Mouse (Mus musculus) ES-E14 (cell line): Measurements from ENCODE around the gene Kcnd3. TPM values are rescaled to one million over a fixed set of nuclear protein-coding genes. Genes with fewer than 3 reads are reported as not detected.
A peak's percentile ranks its signal among the peaks of the same experiment; 100 is the strongest.

ENCODE experiments used
- DNase-seq: peaks from one replicate; pipeline ENCODE4 v3.0.0-alpha.2; 2013; ENCODE audit warnings: low read depth, low spot score
- H3K27ac ChIP-seq: 2 replicates; pipeline ENCODE4 v1.5.1; 2012; ENCODE audit warnings: low read depth, mild to moderate bottlenecking, low read length, moderate library complexity, mixed read lengths; ENCODE audit not compliant: poor library complexity, insufficient read depth, severe bottlenecking
- H3K36me3 ChIP-seq: 2 replicates; pipeline ENCODE4 v1.6.1; 2012; ENCODE audit warnings: mild to moderate bottlenecking, low read length, moderate library complexity, mixed read lengths; ENCODE audit not compliant: control insufficient read depth, poor library complexity, insufficient read depth, severe bottlenecking
- H3K4me1 ChIP-seq, 2 experiments: fragments of 150-350 bp in 1 of 2; sonication (generic) in 1 of 2; 2 replicates each; pipeline ENCODE4 v1.6.1; 2012; ENCODE audit warnings: low read length in 2 of 2, mild to moderate bottlenecking in 1 of 2, mixed read lengths in 1 of 2; ENCODE audit not compliant: control insufficient read depth in 2 of 2, insufficient read depth in 2 of 2, poor library complexity in 1 of 2
- H3K4me3 ChIP-seq, 2 experiments: fragments of 150-350 bp in 1 of 2; sonication (generic) in 1 of 2; 2 replicates each; pipeline ENCODE4 v1.5.1; 2012; ENCODE audit warnings: low read length in 2 of 2, low read depth in 1 of 2, mild to moderate bottlenecking in 1 of 2, mixed read lengths in 1 of 2; ENCODE audit not compliant: insufficient read depth in 1 of 2, poor library complexity in 1 of 2, severe bottlenecking in 1 of 2
- H3K9ac ChIP-seq: 2 replicates; pipeline ENCODE4 v1.6.1; 2012; ENCODE audit warnings: low read depth, mild to moderate bottlenecking, low read length, mixed read lengths; ENCODE audit not compliant: poor library complexity, insufficient read depth, severe bottlenecking
- H3K9me3 ChIP-seq: fragments of 150-350 bp; sonication (generic); 2 replicates; pipeline ENCODE4 v1.6.1; 2012; ENCODE audit warnings: low read depth, mild to moderate bottlenecking, low read length; ENCODE audit not compliant: control insufficient read depth, insufficient read depth
- CHD2 ChIP-seq: IDR thresholded peaks from 2 replicates; pipeline ENCODE4 v1.6.1; 2014; ENCODE audit warnings: mild to moderate bottlenecking, low read depth, low read length, inconsistent platforms
- HCFC1 ChIP-seq: IDR thresholded peaks from 2 replicates; pipeline ENCODE4 v1.6.1; 2012; ENCODE audit warnings: low read length, inconsistent platforms, borderline replicate concordance; ENCODE audit not compliant: insufficient read depth
- MAFK ChIP-seq: IDR thresholded peaks from 2 replicates; pipeline ENCODE4 v1.6.1; 2014; ENCODE audit warnings: mild to moderate bottlenecking, low read depth, low read length, inconsistent platforms; ENCODE audit not compliant: insufficient read depth
- ZC3H11A ChIP-seq: IDR thresholded peaks from 2 replicates; pipeline ENCODE4 v1.6.1; 2012; ENCODE audit warnings: low read depth, mild to moderate bottlenecking, inconsistent platforms, low read length, borderline replicate concordance
- ZNF384 ChIP-seq: IDR thresholded peaks from 2 replicates; pipeline ENCODE4 v1.6.1; 2012; ENCODE audit warnings: low read depth, low read length, inconsistent platforms
- in situ Hi-C, 2 experiments: fragments of 600-800 bp; cut with MboI; formaldehyde crosslinking; loops; one replicate each; pipeline ENCODE4 v1.15.1; 2025; ENCODE audit warnings: low sequenced_read_pairs in 2 of 2, inconsistent platforms in 1 of 2; ENCODE audit not compliant: unreplicated experiment in 2 of 2
- total RNA-seq: library from RNA; depleted of rRNA; stranded (reverse); fragments of 300-350 nt; gene quantifications from 2 replicates; pipeline ENCODE4 v1.2.3, GENCODE M21; 2012

Kcnd3 gene
- total RNA-seq, 1 experiment: 0.04 TPM

DNA sequence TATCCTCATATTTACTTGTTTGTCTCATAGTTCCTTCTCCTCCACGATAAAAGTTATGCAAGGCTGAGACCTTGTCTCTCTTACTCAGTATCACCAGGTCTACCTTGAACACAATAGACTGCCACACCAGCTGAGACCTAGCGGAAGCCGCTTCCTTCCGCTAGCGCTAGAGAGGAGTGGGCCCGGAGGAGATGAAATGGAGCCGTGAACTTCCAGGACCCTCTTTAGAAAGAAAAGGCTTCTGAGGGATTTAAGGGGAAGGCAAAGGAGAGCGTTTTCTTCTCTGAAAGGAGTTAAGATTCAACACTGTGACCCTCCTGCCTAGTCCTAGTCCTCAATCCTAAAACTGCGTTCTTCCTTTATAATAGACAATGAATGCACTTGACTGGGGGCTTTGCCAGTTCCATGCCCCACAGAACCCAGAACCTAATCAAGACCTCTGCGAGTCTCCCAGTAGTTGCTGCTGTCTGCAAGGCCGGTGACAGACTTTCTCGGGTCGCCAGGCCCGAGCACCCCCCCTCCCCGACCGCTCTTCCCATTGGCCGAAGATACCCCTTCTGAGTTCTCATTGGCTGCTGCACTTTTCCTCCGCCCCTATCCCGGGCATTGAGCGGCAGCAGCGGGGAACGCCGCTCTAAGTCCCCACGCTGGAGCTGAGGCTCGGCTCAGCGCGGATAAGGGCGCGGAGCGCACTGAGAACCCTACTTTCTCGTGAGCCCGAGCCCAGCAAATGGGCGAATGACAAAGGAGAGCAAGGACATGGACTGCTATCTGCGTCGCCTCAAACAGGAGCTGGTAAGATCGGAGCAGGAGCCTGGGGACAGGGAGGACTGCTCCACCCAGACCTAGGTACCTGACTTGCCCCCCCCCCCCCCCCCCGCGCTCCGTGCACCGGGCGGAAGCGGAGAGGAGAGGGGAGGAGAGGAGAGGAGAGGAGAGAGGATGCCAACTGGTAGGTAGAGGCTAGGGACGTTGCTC, 252.2 kb downstream of the Kcnd3 start, which contains the start of gene Inka2:
Gene Inka2 (plus strand): TSS at position 569 of the 978 bp plus-strand sequence.
- Histone ChIP-seq H3K36me3 (no peaks in the 10 kb centered on the region; the same call in 1 of the 2 replicates), H3K9ac (peak within 1 kb of the TSS; percentile 78), H3K27ac (no peak within 1 kb of the TSS), H3K4me1 (no peaks in the 10 kb centered on the region), H3K9me3 (no peaks in the 10 kb centered on the region), H3K4me3 (peak within 1 kb of the TSS; percentile 77 to 81)
- in situ Hi-C loops: no loop called here
- peak; percentile 83 for DNase-seq
- TF ChIP-seq CHD2: 0 out of 2 replicates have a peak, but pooled peaks have one; percentile 20
- no peak for TF ChIP-seq HCFC1
- TF ChIP-seq ZC3H11A: no peak

DNA sequence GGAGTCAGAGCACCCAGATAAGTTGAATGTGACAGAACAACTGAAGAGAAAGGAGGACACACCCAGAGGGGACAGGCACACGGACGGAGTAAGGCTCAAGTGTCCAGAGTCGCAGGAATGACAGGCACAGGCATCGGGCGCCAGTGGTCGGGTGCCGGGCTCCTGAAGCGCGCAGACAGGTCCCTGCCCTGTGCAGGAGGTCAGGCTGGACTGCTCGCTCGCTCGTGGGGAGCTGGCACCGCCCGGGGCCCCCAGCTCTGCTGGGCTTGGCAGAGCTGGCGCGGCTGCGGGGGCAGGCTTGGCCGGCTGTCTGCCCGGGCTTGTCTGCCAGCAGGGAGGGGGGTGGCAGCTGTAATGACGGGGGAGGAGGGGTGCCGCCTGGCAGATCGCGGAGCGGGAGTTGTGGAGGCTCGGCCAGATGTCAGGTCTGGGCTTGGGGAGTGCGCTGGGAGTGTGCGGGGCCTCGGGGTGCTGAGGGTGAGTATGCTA, 253.0 kb downstream of the Kcnd3 start:
- Histone ChIP-seq H3K36me3 (no peaks in the 10 kb centered on the region; the same call in 1 of the 2 replicates), H3K4me1 (no peaks in the 10 kb centered on the region), H3K4me3 (peak overlapping the region; percentile 77 to 81), H3K27ac (no peak overlapping the region), H3K9me3 (no peaks in the 10 kb centered on the region), H3K9ac (peak overlapping the region; percentile 78)
- TF ChIP-seq MAFK (no peak), CHD2 (no peak), ZC3H11A (no peak), ZNF384 (no peak), HCFC1 (no peak)
- in situ Hi-C loops: no loop called here
- no peak for DNase-seq

DNA sequence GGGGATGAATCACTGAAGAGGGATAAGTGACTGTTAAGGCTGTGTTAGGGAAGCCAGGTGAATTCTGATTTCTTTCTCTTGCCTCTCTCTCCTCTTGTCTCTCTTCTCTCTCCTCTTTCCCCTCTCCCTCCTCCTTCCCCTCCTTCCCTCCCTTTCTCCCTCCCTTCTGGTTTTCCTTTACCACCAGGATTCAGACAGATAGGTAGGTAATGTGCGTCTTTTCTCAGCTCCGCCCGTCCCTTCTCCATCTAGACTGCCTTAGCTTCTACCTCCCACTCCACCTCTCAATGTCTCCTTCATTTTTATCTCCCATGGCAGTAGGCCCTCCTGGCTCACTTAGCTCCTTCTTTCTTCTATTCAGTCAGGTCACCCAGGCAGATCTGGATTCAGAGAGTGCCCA, 253.4 kb downstream of the Kcnd3 start:
- DNase-seq: no peak

DNA sequence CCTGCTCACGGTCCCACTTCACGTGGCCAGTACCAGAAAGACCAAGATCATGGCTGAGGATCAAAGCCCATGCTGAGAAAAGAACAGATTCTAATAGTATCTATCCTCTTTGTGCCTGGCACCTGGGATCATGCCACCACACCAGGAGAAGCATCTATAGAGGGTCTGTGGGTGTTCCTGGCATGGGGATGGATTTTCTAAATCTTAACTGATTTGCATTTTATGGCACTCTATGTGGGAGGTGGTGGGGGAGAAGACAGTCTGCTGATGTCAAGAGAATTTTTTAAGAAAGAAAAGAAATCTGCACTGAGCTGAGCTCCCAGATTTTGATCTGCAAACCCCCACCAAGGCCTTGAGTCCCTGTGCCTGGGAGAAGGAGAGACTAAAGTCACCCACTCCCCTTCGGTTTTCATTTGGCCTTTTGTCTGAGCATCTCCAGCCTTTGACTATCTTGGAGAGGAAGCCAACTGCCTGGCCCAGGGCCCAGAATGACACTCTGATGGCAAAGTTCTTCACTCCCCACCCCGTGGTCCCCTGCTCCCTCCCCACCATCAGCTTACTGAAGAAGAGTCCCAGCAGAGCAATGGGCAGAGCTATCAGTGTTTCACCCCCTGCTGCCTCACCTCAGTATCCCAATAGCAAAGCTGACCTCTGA, 254.4 kb downstream of the Kcnd3 start:
- Histone ChIP-seq H3K27ac (no peak overlapping the region), H3K36me3 (no peaks in the 10 kb centered on the region; the same call in none of the 2 replicates), H3K4me1 (no peaks in the 10 kb centered on the region), H3K9ac (no peak overlapping the region), H3K9me3 (no peaks in the 10 kb centered on the region), H3K4me3 (no peak overlapping the region)
- no peak for DNase-seq
- in situ Hi-C loops: no loop called here
- no peak for TF ChIP-seq ZNF384
- TF ChIP-seq MAFK: no peak
- no peak for TF ChIP-seq CHD2
- no peak for TF ChIP-seq HCFC1
- no peak for TF ChIP-seq ZC3H11A

More for the DNA sequence above, 253.4 kb downstream of the Kcnd3 start:
- H3K4me3 ChIP-seq: peak overlapping the region; percentile 77 to 81
- H3K36me3 ChIP-seq: no peaks in the 10 kb centered on the region; the same call in 1 of the 2 replicates
- in situ Hi-C loops: no loop called here
- TF ChIP-seq HCFC1 (no peak), ZNF384 (no peak), ZC3H11A (no peak), MAFK (no peak), CHD2 (no peak)
- H3K27ac ChIP-seq: no peak overlapping the region
- no peaks in the 10 kb centered on the region for H3K9me3 ChIP-seq
- no peaks in the 10 kb centered on the region for H3K4me1 ChIP-seq
- H3K9ac ChIP-seq: peak overlapping the region; percentile 78
